Mouse (Mus musculus): ENCODE measurements around the gene Asic5. TPM values are rescaled to one million over a fixed set of nuclear protein-coding genes. Genes with fewer than 3 reads are reported as not detected.

Gene Asic5
- not detected in 2 replicates for polyA plus RNA-seq (2012; ENCODE audit: insufficient read depth, insufficient read length, missing spikeins)

- H3K27ac ChIP-seq (replicated peaks; ENCODE audit: low read depth, low read length), result no peak within 1 kb of the TSS; the same call in 1 of the 2 replicates
- no peak within 1 kb of the TSS for H3K4me3 ChIP-seq (ENCODE audit: insufficient read depth, low read depth, low read length)
- H3K4me1 ChIP-seq (ENCODE audit: control insufficient read depth, insufficient read depth, insufficient read length, low read length), result no peaks in the 10 kb centered on the region
Measured at GRCm38 (mm10) chr3:81981990-81982389, at the start of gene Asic5. Gene Asic5 (plus strand): TSS chr3:81982290.

GRCm38 (mm10) chr3:81933348-81933747 lies 48.7 kb upstream of the Asic5 start:
- Histone ChIP-seq H3K4me3 (ENCODE audit: insufficient read depth, low read depth, low read length) (no peak overlapping the region), H3K27ac (replicated peaks; ENCODE audit: low read depth, low read length) (no peak overlapping the region), H3K4me1 (ENCODE audit: control insufficient read depth, insufficient read depth, insufficient read length, low read length) (no peaks in the 10 kb centered on the region)

GRCm38 (mm10) chr3:81938924-81939323 lies 43.2 kb upstream of the Asic5 start:
- no peak overlapping the region for H3K27ac ChIP-seq (replicated peaks; ENCODE audit: low read depth, low read length)
- no peak overlapping the region for H3K4me3 ChIP-seq (ENCODE audit: insufficient read depth, low read depth, low read length)
- H3K4me1 ChIP-seq (ENCODE audit: control insufficient read depth, insufficient read depth, insufficient read length, low read length), result peaks cover 3% of the 10 kb centered on the region

- Histone ChIP-seq H3K4me3 (ENCODE audit: insufficient read depth, low read depth, low read length) (no peak overlapping the region), H3K4me1 (ENCODE audit: control insufficient read depth, insufficient read depth, insufficient read length, low read length) (peaks cover 3% of the 10 kb centered on the region), H3K27ac (replicated peaks; ENCODE audit: low read depth, low read length) (no peak overlapping the region)
Measured at GRCm38 (mm10) chr3:81942341-81942740, 39.7 kb upstream of the Asic5 start.

- H3K4me1 ChIP-seq (ENCODE audit: control insufficient read depth, insufficient read depth, insufficient read length, low read length), result peaks cover 3% of the 10 kb centered on the region
- H3K4me3 ChIP-seq (ENCODE audit: insufficient read depth, low read depth, low read length), result no peak overlapping the region
- no peak overlapping the region for H3K27ac ChIP-seq (replicated peaks; ENCODE audit: low read depth, low read length)
Measured at GRCm38 (mm10) chr3:81943097-81943496, 39.0 kb upstream of the Asic5 start.

- no peaks in the 10 kb centered on the region; the same call in 1 of the 2 replicates for H3K4me1 ChIP-seq (ENCODE audit: control insufficient read depth, insufficient read depth, insufficient read length, low read length)
- no peak overlapping the region for H3K27ac ChIP-seq (replicated peaks; ENCODE audit: low read depth, low read length)
- H3K4me3 ChIP-seq (ENCODE audit: insufficient read depth, low read depth, low read length), result no peak overlapping the region
Measured at GRCm38 (mm10) chr3:81944851-81945393, 37.2 kb upstream of the Asic5 start.

- Histone ChIP-seq H3K27ac (replicated peaks; ENCODE audit: low read depth, low read length) (no peak overlapping the region), H3K4me3 (ENCODE audit: insufficient read depth, low read depth, low read length) (no peak overlapping the region), H3K4me1 (ENCODE audit: control insufficient read depth, insufficient read depth, insufficient read length, low read length) (no peaks in the 10 kb centered on the region)
Measured at GRCm38 (mm10) chr3:81949048-81949447, 33.0 kb upstream of the Asic5 start.

GRCm38 (mm10) chr3:81951785-81952184 lies 30.3 kb upstream of the Asic5 start:
- Histone ChIP-seq H3K4me3 (ENCODE audit: insufficient read depth, low read depth, low read length) (no peak overlapping the region), H3K27ac (replicated peaks; ENCODE audit: low read depth, low read length) (no peak overlapping the region), H3K4me1 (ENCODE audit: control insufficient read depth, insufficient read depth, insufficient read length, low read length) (no peaks in the 10 kb centered on the region)

- H3K4me1 ChIP-seq (ENCODE audit: control insufficient read depth, insufficient read depth, insufficient read length, low read length), result no peaks in the 10 kb centered on the region
Measured at GRCm38 (mm10) chr3:81957484-81957883, 24.6 kb upstream of the Asic5 start.

GRCm38 (mm10) chr3:81961336-81961735 lies 20.8 kb upstream of the Asic5 start:
- Histone ChIP-seq H3K27ac (replicated peaks; ENCODE audit: low read depth, low read length) (no peak overlapping the region), H3K4me3 (ENCODE audit: insufficient read depth, low read depth, low read length) (no peak overlapping the region), H3K4me1 (ENCODE audit: control insufficient read depth, insufficient read depth, insufficient read length, low read length) (no peaks in the 10 kb centered on the region)

More at GRCm38 (mm10) chr3:81957484-81957883, 24.6 kb upstream of the Asic5 start:
- H3K4me3 ChIP-seq (ENCODE audit: insufficient read depth, low read depth, low read length), result no peak overlapping the region
- H3K27ac ChIP-seq (replicated peaks; ENCODE audit: low read depth, low read length), result no peak overlapping the region

- H3K27ac ChIP-seq (replicated peaks; ENCODE audit: low read depth, low read length), result no peak overlapping the region
- H3K4me1 ChIP-seq (ENCODE audit: control insufficient read depth, insufficient read depth, insufficient read length, low read length), result no peaks in the 10 kb centered on the region
- no peak overlapping the region for H3K4me3 ChIP-seq (ENCODE audit: insufficient read depth, low read depth, low read length)
Measured at GRCm38 (mm10) chr3:81963768-81964167, 18.3 kb upstream of the Asic5 start.

GRCm38 (mm10) chr3:81964596-81964995 lies 17.5 kb upstream of the Asic5 start:
- Histone ChIP-seq H3K27ac (replicated peaks; ENCODE audit: low read depth, low read length) (no peak overlapping the region), H3K4me3 (ENCODE audit: insufficient read depth, low read depth, low read length) (no peak overlapping the region)

GRCm38 (mm10) chr3:81975607-81976006 lies 6.5 kb upstream of the Asic5 start:
- Histone ChIP-seq H3K27ac (replicated peaks; ENCODE audit: low read depth, low read length) (no peak overlapping the region), H3K4me1 (ENCODE audit: control insufficient read depth, insufficient read depth, insufficient read length, low read length) (no peaks in the 10 kb centered on the region), H3K4me3 (ENCODE audit: insufficient read depth, low read depth, low read length) (no peak overlapping the region)

More at GRCm38 (mm10) chr3:81964596-81964995, 17.5 kb upstream of the Asic5 start:
- H3K4me1 ChIP-seq (ENCODE audit: control insufficient read depth, insufficient read depth, insufficient read length, low read length), result no peaks in the 10 kb centered on the region

GRCm38 (mm10) chr3:81976102-81976501 lies 6.0 kb upstream of the Asic5 start, which contains the start of gene Tdo2:
Gene Tdo2 (minus strand): TSS chr3:81976202.
- Histone ChIP-seq H3K27ac (replicated peaks; ENCODE audit: low read depth, low read length) (no peak within 1 kb of the TSS), H3K4me3 (ENCODE audit: insufficient read depth, low read depth, low read length) (no peak within 1 kb of the TSS), H3K4me1 (ENCODE audit: control insufficient read depth, insufficient read depth, insufficient read length, low read length) (no peaks in the 10 kb centered on the region)

GRCm38 (mm10) chr3:81981576-81981975 lies 514 bp upstream of the Asic5 start:
- Histone ChIP-seq H3K4me1 (ENCODE audit: control insufficient read depth, insufficient read depth, insufficient read length, low read length) (no peaks in the 10 kb centered on the region), H3K27ac (replicated peaks; ENCODE audit: low read depth, low read length) (no peak overlapping the region), H3K4me3 (ENCODE audit: insufficient read depth, low read depth, low read length) (no peak overlapping the region)

- no peaks in the 10 kb centered on the region for H3K4me1 ChIP-seq (ENCODE audit: control insufficient read depth, insufficient read depth, insufficient read length, low read length)
- H3K27ac ChIP-seq (replicated peaks; ENCODE audit: low read depth, low read length), result no peak overlapping the region; the same call in 1 of the 2 replicates
- no peak overlapping the region for H3K4me3 ChIP-seq (ENCODE audit: insufficient read depth, low read depth, low read length)
Measured at GRCm38 (mm10) chr3:81983120-81983895, 1.2 kb downstream of the Asic5 start.
